Mouse (Mus musculus): ENCODE data around the gene Ptpn3.
"Not testable (repeated sequence)": the region's sequence is repeated elsewhere in the genome, so short reads cannot be mapped to it uniquely, and the experiment has no call there.

The Ptpn3 gene

GRCm38 (mm10) chr4:57270991-57271390 is 30.6 kb downstream of the Ptpn3 start:
- in situ Hi-C loops (cut with MboI; ENCODE audit: low pct_unique_long_range_greater_than_20kb in 1 of 2, low sequenced_read_pairs in 2 of 2, unreplicated experiment in 1 of 2) = no loop called here

- in situ Hi-C loops (cut with MboI; ENCODE audit: low pct_unique_long_range_greater_than_20kb in 1 of 2, low sequenced_read_pairs in 2 of 2, unreplicated experiment in 1 of 2) = not testable (repeated sequence)
These were observed 31.1 kb downstream of the Ptpn3 start for GRCm38 (mm10) chr4:57270489-57270888.

- in situ Hi-C loops (cut with MboI; ENCODE audit: low pct_unique_long_range_greater_than_20kb in 1 of 2, low sequenced_read_pairs in 2 of 2, unreplicated experiment in 1 of 2) = no loop called here
These were observed 32.3 kb downstream of the Ptpn3 start for GRCm38 (mm10) chr4:57269344-57269743.

GRCm38 (mm10) chr4:57268330-57268729 is 33.3 kb downstream of the Ptpn3 start:
- in situ Hi-C loops (cut with MboI; ENCODE audit: low pct_unique_long_range_greater_than_20kb in 1 of 2, low sequenced_read_pairs in 2 of 2, unreplicated experiment in 1 of 2) = no loop called here

- in situ Hi-C loops (cut with MboI; ENCODE audit: low pct_unique_long_range_greater_than_20kb in 1 of 2, low sequenced_read_pairs in 2 of 2, unreplicated experiment in 1 of 2) = no loop called here
These were observed 35.2 kb downstream of the Ptpn3 start for GRCm38 (mm10) chr4:57266389-57266788.

- in situ Hi-C loops (cut with MboI; ENCODE audit: low pct_unique_long_range_greater_than_20kb in 1 of 2, low sequenced_read_pairs in 2 of 2, unreplicated experiment in 1 of 2) = no loop called here
These were observed 37.9 kb downstream of the Ptpn3 start for GRCm38 (mm10) chr4:57263695-57264094.

- in situ Hi-C loops (cut with MboI; ENCODE audit: low pct_unique_long_range_greater_than_20kb in 1 of 2, low sequenced_read_pairs in 2 of 2, unreplicated experiment in 1 of 2) = no loop called here
These were observed 38.5 kb downstream of the Ptpn3 start for GRCm38 (mm10) chr4:57263061-57263685.

GRCm38 (mm10) chr4:57262451-57262850 is 39.2 kb downstream of the Ptpn3 start:
- in situ Hi-C loops (cut with MboI; ENCODE audit: low pct_unique_long_range_greater_than_20kb in 1 of 2, low sequenced_read_pairs in 2 of 2, unreplicated experiment in 1 of 2) = no loop called here

GRCm38 (mm10) chr4:57261813-57262212 is 39.8 kb downstream of the Ptpn3 start:
- in situ Hi-C loops (cut with MboI; ENCODE audit: low pct_unique_long_range_greater_than_20kb in 1 of 2, low sequenced_read_pairs in 2 of 2, unreplicated experiment in 1 of 2) = no loop called here

GRCm38 (mm10) chr4:57258159-57259035 is 43.2 kb downstream of the Ptpn3 start:
- in situ Hi-C loops (cut with MboI; ENCODE audit: low pct_unique_long_range_greater_than_20kb in 1 of 2, low sequenced_read_pairs in 2 of 2, unreplicated experiment in 1 of 2) = no loop called here

- in situ Hi-C loops (cut with MboI; ENCODE audit: low pct_unique_long_range_greater_than_20kb in 1 of 2, low sequenced_read_pairs in 2 of 2, unreplicated experiment in 1 of 2) = no loop called here
These were observed 44.2 kb downstream of the Ptpn3 start for GRCm38 (mm10) chr4:57257409-57257808.

GRCm38 (mm10) chr4:57256761-57257160 is 44.9 kb downstream of the Ptpn3 start:
- in situ Hi-C loops (cut with MboI; ENCODE audit: low pct_unique_long_range_greater_than_20kb in 1 of 2, low sequenced_read_pairs in 2 of 2, unreplicated experiment in 1 of 2) = no loop called here

GRCm38 (mm10) chr4:57254412-57254811 is 47.2 kb downstream of the Ptpn3 start:
- in situ Hi-C loops (cut with MboI; ENCODE audit: low pct_unique_long_range_greater_than_20kb in 1 of 2, low sequenced_read_pairs in 2 of 2, unreplicated experiment in 1 of 2) = no loop called here

- in situ Hi-C loops (cut with MboI; ENCODE audit: low pct_unique_long_range_greater_than_20kb in 1 of 2, low sequenced_read_pairs in 2 of 2, unreplicated experiment in 1 of 2) = no loop called here
These were observed 51.0 kb downstream of the Ptpn3 start for GRCm38 (mm10) chr4:57250636-57251035.

- in situ Hi-C loops (cut with MboI; ENCODE audit: low pct_unique_long_range_greater_than_20kb in 1 of 2, low sequenced_read_pairs in 2 of 2, unreplicated experiment in 1 of 2) = no loop called here
These were observed 52.5 kb downstream of the Ptpn3 start for GRCm38 (mm10) chr4:57249108-57249507.

GRCm38 (mm10) chr4:57244874-57245273 is 56.8 kb downstream of the Ptpn3 start:
- in situ Hi-C loops (cut with MboI; ENCODE audit: low pct_unique_long_range_greater_than_20kb in 1 of 2, low sequenced_read_pairs in 2 of 2, unreplicated experiment in 1 of 2) = no loop called here

- in situ Hi-C loops (cut with MboI; ENCODE audit: low pct_unique_long_range_greater_than_20kb in 1 of 2, low sequenced_read_pairs in 2 of 2, unreplicated experiment in 1 of 2) = no loop called here
These were observed 58.3 kb downstream of the Ptpn3 start for GRCm38 (mm10) chr4:57243312-57243711.

- in situ Hi-C loops (cut with MboI; ENCODE audit: low pct_unique_long_range_greater_than_20kb in 1 of 2, low sequenced_read_pairs in 2 of 2, unreplicated experiment in 1 of 2) = no loop called here
These were observed 60.7 kb downstream of the Ptpn3 start for GRCm38 (mm10) chr4:57240934-57241333.

GRCm38 (mm10) chr4:57240100-57240499 is 61.5 kb downstream of the Ptpn3 start:
- in situ Hi-C loops (cut with MboI; ENCODE audit: low pct_unique_long_range_greater_than_20kb in 1 of 2, low sequenced_read_pairs in 2 of 2, unreplicated experiment in 1 of 2) = no loop called here

GRCm38 (mm10) chr4:57239112-57239511 is 62.5 kb downstream of the Ptpn3 start:
- in situ Hi-C loops (cut with MboI; ENCODE audit: low pct_unique_long_range_greater_than_20kb in 1 of 2, low sequenced_read_pairs in 2 of 2, unreplicated experiment in 1 of 2) = no loop called here
